Comparison of ENCODE assay signal across 9 mouse cellular contexts in the genomic region with DNA sequence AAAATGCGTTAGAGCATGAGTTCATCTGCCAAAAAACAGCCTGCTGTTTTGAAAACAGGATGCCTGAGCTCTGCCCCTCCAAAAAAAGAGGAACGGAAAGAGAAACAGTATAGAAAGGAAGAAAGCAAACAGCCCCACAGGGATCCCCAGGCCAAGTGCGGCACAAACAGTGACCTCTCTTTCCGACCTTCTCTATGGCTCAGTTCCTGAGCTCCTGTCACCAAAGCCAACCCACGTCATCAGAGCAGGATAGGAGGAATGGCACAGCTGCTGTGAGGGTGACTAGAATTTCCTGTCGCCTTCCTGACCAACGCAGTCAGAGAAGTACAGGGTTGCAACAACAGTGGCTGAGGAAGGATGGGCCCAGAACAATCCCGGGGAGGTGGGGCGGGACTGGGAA.
DNase-seq lines count a peak whose midpoint lies in the region; ATAC-seq and TF ChIP-seq lines count a peak whose summit lies in the region.
"Had no signal": no experiment of that assay in that cellular context is flagged by ENCODE, and none has a peak within 500 bp of the region (broad histone marks: within the 10 kb centered on the region; RNA-seq: fewer than 3 reads in every experiment).

No protein-coding gene starts in this region.

- H3K9ac ChIP-seq in forebrain, postnatal 0 days: no peak overlapping the region
- H3K9ac ChIP-seq: embryonic facial prominence, embryonic 15.5 days had no signal

- H3K4me2 ChIP-seq in forebrain, postnatal 0 days (ENCODE audit: low read depth): no peak overlapping the region
- H3K4me2 ChIP-seq: embryonic facial prominence, embryonic 15.5 days had no signal

- no peaks in the 10 kb centered on the region for H3K36me3 ChIP-seq in forebrain, postnatal 0 days (ENCODE audit: insufficient read depth)
- H3K36me3 ChIP-seq: embryonic facial prominence, embryonic 15.5 days had no signal

- no peak for ATAC-seq in forebrain, postnatal 0 days

- peaks cover 5% of the 10 kb centered on the region; the same call in 1 of the 2 replicates for H3K4me1 ChIP-seq in forebrain, postnatal 0 days (ENCODE audit: insufficient read depth)

- H3K27me3 ChIP-seq in forebrain, postnatal 0 days (ENCODE audit: insufficient read depth, low read length): no peaks in the 10 kb centered on the region
- H3K27me3 ChIP-seq: embryonic facial prominence, embryonic 15.5 days had no signal

- intact Hi-C loops in gastrocnemius, adult 2 months (cut with DNase I): no loop called here

- DNase-seq in adrenal gland, adult (ENCODE audit: inconsistent age in 2 of 2, low spot score in 1 of 2): peak; percentile 18 to 56
- DNase-seq in adrenal gland, postnatal 25 days: no peak
- peak; percentile 89 for DNase-seq in gastrocnemius, adult 2 months
- peak; percentile 32 to 34 for DNase-seq in kidney, adult 8-10 months
- DNase-seq in lung, postnatal 25 days (ENCODE audit: low spot score): peak; percentile 77
- no peak for DNase-seq in forebrain, postnatal 0 days
- DNase-seq in cerebellum, postnatal 14 days: no peak
- no peak for DNase-seq in cerebellum, postnatal 10 days

- peak overlapping the region; percentile 100 for H3K27ac ChIP-seq in gastrocnemius, adult 2 months
- no peak overlapping the region for H3K27ac ChIP-seq in forebrain, postnatal 0 days (ENCODE audit: low read depth, low read length)
- H3K27ac ChIP-seq: embryonic facial prominence, embryonic 15.5 days had no signal

- TF ChIP-seq CTCF in gastrocnemius, adult 2 months (IDR thresholded peaks at IDR 0.05): no peak
- TF ChIP-seq CTCF in forebrain, postnatal 0 days (IDR thresholded peaks at IDR 0.05; ENCODE audit: low read depth): no peak

- H3K4me3 ChIP-seq in gastrocnemius, adult 2 months: peak overlapping the region; percentile 75
- H3K4me3 ChIP-seq in forebrain, postnatal 0 days (ENCODE audit: low read depth, low read length): no peak overlapping the region
- H3K4me3 ChIP-seq: embryonic facial prominence, embryonic 15.5 days had no signal

- H3K9me3 ChIP-seq in forebrain, postnatal 0 days (ENCODE audit: low read length): no peaks in the 10 kb centered on the region
- H3K9me3 ChIP-seq: embryonic facial prominence, embryonic 15.5 days had no signal

- 59% methylated on average over 9 of the region's 9 CpGs for WGBS in forebrain, postnatal 0 days

Comparison
In these comparisons a context has a peak if more than half of its experiments do, and no peak if none do; other contexts are left out.
1. DNase-seq: peak in adrenal gland, adult (2 of 2), gastrocnemius, adult 2 months (single experiment), kidney, adult 8-10 months (2 of 2) and lung, postnatal 25 days (single experiment); none in adrenal gland, postnatal 25 days (single experiment), forebrain, postnatal 0 days (single experiment), cerebellum, postnatal 14 days (0 of 2) and cerebellum, postnatal 10 days (0 of 2).